Mouse (Mus musculus): ENCODE results near the gene Grid2ip. TPM values are rescaled to one million over a fixed set of nuclear protein-coding genes. Genes with fewer than 3 reads are reported as not detected.
A peak's percentile ranks its signal among the peaks of the same experiment; 100 is the strongest.
"Not testable (repeated sequence)": the region's sequence is repeated elsewhere in the genome, so short reads cannot be mapped to it uniquely, and the experiment has no call there.

The Grid2ip gene
- polyA plus RNA-seq, 1 experiment from 2014 or later = 0.07 TPM

DNA sequence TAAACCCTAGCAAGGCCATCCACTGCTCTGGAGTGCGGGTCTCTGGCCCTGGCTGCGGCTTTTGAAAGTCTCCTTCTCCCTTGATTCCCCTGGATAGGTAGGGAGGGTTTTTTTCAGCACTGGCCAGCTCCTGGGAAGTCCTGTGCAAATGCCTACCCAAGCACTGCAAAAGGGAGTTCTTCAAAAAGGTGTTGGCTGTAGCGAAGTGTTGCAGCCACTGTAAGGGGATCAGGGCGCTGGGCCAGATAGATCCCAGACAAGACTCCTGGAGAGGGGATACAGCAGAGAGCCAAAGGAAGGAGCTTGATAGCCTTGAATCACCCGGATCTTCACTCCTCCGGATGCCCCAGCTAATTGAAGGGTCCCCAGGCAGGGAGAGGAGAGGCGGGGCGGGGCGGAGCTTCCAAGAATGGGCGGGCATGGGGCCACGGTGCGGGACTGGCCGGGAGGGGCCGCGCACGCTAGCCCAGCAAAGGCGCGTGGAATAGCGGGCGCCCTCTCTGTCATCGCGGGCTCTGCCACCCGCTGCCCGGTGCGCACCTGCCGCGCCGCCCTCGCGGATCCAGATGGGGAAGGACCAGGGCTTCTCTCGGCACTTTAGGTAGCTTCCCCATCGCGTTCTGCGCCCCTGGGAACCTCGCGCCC lies 12.6 kb downstream of the Grid2ip start:
- under 1% methylated on average over 36 of the region's 36 CpGs for WGBS
- Histone ChIP-seq H3K4me3 (peak overlapping the region; percentile 20; the same call in 1 of the 2 replicates), H3K9ac (no peak overlapping the region), H3K27ac (no peak overlapping the region), H3K9me3 (no peaks in the 10 kb centered on the region), H3K4me1 (peaks cover 11% of the 10 kb centered on the region), H3K36me3 (no peaks in the 10 kb centered on the region), H3K27me3 (peaks cover 90% of the 10 kb centered on the region), H3K4me2 (peak overlapping the region; percentile 44)
- ATAC-seq (ENCODE audit: borderline replicate concordance, extremely low read depth, low FRiP score, low TSS enrichment) = no peak

DNA sequence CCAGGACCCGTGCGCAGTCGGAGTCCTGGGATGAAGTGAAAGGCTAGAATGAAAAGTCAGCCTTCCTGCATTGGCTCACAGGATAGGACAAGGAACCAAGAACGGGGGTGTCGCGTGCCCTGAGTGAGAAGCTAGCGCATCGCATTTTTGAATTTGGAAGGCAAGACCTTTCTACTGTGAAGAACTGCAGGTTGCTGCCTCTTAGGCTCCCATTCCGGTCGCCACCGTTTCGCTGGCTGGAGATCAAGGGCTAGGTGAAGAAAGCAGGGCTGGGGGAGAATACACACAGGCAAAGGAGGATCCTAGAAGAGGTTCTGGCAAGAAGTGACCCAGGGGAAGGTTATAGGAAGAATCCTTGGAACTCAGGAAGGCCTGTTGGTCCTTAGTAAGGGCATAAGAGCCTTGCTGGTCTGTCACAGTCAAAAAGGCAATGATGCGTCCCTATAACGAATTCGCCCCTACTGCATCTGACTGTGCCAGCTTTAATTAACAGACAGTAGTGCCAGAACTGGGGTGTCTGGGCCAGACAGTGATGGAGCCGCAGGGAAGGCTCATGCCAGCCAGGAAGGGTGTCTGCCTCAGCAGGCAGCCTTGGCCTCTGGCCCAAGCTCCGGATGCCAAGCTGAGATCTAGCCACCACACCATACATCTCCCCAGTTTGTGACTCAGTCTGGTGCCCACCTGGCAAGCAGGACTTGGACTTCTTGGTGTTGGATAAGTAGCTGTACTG lies 13.4 kb downstream of the Grid2ip start:
- no peak overlapping the region for H3K4me3 ChIP-seq
- WGBS = 25% methylated on average over 17 of the region's 17 CpGs
- peaks cover 90% of the 10 kb centered on the region for H3K27me3 ChIP-seq
- H3K36me3 ChIP-seq = no peaks in the 10 kb centered on the region
- H3K9me3 ChIP-seq = no peaks in the 10 kb centered on the region
- no peak overlapping the region for H3K9ac ChIP-seq
- H3K27ac ChIP-seq = no peak overlapping the region
- no peak for ATAC-seq (ENCODE audit: borderline replicate concordance, extremely low read depth, low FRiP score, low TSS enrichment)
- H3K4me2 ChIP-seq = peak overlapping the region; percentile 44; the same call in 1 of the 2 replicates
- peaks cover 14% of the 10 kb centered on the region for H3K4me1 ChIP-seq

DNA sequence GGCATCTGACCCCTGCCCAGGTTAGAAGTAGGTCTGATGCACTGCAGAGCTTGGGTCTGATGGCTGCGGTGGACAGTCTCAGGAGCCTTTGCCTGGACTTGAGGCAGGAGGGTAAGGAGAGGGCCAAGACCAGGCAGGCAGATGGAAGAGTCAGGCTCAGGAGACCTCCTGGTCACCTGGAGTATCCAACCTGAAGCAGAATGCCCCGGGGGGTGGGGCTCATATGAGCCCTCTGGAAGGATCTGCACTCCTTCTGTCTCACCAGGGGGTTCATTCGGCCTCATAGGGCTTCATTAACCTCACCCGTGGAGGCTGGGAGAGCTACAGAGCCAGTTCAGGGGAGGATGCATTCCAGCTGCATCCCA lies 14.0 kb downstream of the Grid2ip start:
- no peak overlapping the region for H3K9ac ChIP-seq
- peaks cover 14% of the 10 kb centered on the region for H3K4me1 ChIP-seq
- WGBS = 59% methylated on average over 4 of the region's 4 CpGs
- H3K27me3 ChIP-seq = peaks cover 87% of the 10 kb centered on the region
- no peak overlapping the region for H3K4me3 ChIP-seq
- H3K9me3 ChIP-seq = no peaks in the 10 kb centered on the region
- no peak overlapping the region for H3K4me2 ChIP-seq
- no peaks in the 10 kb centered on the region for H3K36me3 ChIP-seq
- no peak for ATAC-seq (ENCODE audit: borderline replicate concordance, extremely low read depth, low FRiP score, low TSS enrichment)
- no peak overlapping the region for H3K27ac ChIP-seq

DNA sequence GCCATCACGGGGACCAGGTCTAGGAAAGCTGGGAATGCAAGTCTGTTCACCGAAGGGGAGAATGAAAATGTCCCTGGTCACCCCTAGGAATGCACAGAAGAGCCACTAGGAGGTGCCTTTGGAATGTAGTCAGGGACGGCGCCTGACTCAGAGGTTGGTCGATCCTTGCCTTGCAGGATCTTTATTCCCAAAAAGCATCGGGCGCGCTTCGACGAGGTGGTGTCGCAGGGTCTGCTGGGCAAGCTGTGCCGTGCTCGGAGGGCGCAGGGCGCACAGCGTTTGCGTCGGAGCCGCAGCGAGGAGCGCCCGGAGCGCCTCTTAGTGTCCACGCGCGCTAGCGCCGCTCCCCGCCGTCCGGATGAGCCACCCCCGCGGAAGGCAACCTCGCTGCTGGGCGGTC lies 15.7 kb downstream of the Grid2ip start:
- H3K36me3 ChIP-seq = no peaks in the 10 kb centered on the region
- no peak for ATAC-seq (ENCODE audit: borderline replicate concordance, extremely low read depth, low FRiP score, low TSS enrichment)
- H3K9ac ChIP-seq = 0 out of 2 replicates have a peak overlapping the region, but pooled peaks have one; percentile 27
- H3K4me3 ChIP-seq = peak overlapping the region; percentile 32
- H3K9me3 ChIP-seq = no peaks in the 10 kb centered on the region
- peaks cover 80% of the 10 kb centered on the region for H3K27me3 ChIP-seq
- peak overlapping the region; percentile 69 for H3K4me2 ChIP-seq
- under 1% methylated on average over 35 of the region's 35 CpGs for WGBS
- H3K4me1 ChIP-seq = peaks cover 14% of the 10 kb centered on the region
- H3K27ac ChIP-seq = no peak overlapping the region

DNA sequence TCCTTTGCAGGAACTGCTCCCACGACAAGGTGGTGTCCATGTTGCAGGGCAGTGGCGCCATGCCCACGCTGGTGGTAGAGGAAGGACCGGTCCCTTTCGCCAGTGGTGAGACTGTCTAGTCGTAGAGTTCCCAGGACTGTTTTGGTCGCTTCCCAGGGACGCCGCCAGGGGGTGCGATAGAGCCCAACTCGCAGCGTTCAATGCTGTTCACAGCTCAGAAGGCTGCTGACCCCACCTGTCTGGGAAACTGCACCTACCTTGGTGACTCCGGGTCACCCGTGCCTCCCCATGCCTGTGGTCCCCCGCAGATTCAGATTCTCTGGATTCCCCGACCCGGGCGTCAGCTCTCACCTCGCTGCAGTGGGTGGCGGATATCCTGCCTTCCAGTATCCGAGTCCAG lies 18.1 kb downstream of the Grid2ip start:
- peak; percentile 60; the same call in 1 of the 2 replicates for ATAC-seq (ENCODE audit: borderline replicate concordance, extremely low read depth, low FRiP score, low TSS enrichment)
- H3K4me1 ChIP-seq = peaks cover 8% of the 10 kb centered on the region
- H3K27me3 ChIP-seq = peaks cover 56% of the 10 kb centered on the region

DNA sequence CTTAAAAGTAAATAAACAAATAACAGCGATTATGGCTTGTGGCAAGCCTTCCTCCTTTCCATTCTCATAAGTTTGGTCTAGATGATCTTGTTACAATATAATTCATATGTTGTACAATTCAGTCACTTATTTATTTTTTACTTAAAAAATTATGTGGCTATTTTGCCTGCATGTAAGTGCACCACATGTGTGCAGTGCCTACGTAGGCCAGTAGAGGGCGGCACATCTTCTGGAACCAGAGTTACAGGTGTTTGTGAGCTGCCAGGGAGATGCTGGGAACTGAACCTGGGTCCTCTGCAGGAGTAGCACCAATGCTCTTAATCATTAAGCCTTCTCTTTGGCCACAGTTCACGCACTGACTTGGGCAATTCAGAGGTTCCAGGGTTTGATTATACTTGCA lies 19.0 kb downstream of the Grid2ip start:
- Histone ChIP-seq H3K27me3 (peaks cover 47% of the 10 kb centered on the region), H3K36me3 (no peaks in the 10 kb centered on the region), H3K4me1 (peaks cover 8% of the 10 kb centered on the region), H3K9me3 (no peaks in the 10 kb centered on the region), H3K9ac (no peak overlapping the region), H3K4me3 (no peak overlapping the region), H3K27ac (no peak overlapping the region), H3K4me2 (no peak overlapping the region)
- ATAC-seq (ENCODE audit: borderline replicate concordance, extremely low read depth, low FRiP score, low TSS enrichment) = no peak
- 77% methylated on average over 4 of the region's 4 CpGs for WGBS

More for the DNA sequence above, 18.1 kb downstream of the Grid2ip start:
- no peak overlapping the region for H3K9ac ChIP-seq
- H3K4me2 ChIP-seq = peak overlapping the region; percentile 50
- WGBS = 12% methylated on average over 21 of the region's 21 CpGs
- H3K9me3 ChIP-seq = no peaks in the 10 kb centered on the region
- H3K36me3 ChIP-seq = no peaks in the 10 kb centered on the region
- peak overlapping the region; percentile 23 for H3K4me3 ChIP-seq
- H3K27ac ChIP-seq = no peak overlapping the region

DNA sequence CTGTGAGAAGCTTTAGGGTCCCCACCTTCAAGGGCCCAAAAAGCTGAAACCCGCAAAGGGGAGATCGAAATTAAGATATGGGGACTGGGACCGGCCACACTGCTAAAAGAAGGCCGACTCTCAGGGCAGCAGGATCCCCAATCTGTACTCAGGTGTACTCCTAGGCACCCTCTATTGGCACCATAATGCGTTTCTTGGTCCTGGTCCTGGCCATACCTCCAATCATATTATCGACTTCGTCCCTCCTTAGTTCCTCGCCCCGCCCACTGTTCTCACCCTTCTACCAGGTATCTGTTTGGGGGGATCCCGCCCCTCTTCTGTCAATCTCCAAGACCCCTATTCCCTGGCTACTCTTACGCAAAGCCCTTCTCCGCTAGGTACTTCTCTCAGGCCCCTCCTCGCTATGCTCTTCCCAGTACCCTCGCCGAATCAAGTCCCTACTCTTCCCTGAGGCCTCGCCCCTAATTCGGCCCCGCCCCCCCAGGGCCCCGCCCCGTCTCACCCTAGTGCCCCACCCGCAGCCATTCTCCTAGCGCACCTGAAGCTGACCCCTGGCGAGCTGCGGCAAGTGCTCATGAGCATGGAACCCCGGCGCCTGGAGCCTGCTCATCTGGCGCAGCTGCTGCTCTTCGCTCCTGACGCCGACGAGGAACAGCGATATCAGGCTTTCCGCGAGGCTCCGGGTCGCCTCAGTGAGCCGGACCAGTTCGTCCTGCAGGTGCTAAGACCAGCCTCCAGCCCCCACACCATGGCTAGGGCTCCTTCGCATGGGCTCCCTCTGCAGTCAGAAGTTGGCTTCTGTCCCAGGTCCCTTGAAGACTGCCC lies 29.9 kb downstream of the Grid2ip start:
- Histone ChIP-seq H3K4me1 (peaks cover 11% of the 10 kb centered on the region; the same call in 1 of the 2 replicates), H3K36me3 (no peaks in the 10 kb centered on the region), H3K9me3 (no peaks in the 10 kb centered on the region), H3K4me2 (peak overlapping the region; percentile 72), H3K4me3 (peak overlapping the region; percentile 34), H3K27me3 (peaks cover 34% of the 10 kb centered on the region), H3K27ac (no peak overlapping the region), H3K9ac (no peak overlapping the region)
- peak; percentile 77; the same call in 1 of the 2 replicates for ATAC-seq (ENCODE audit: borderline replicate concordance, extremely low read depth, low FRiP score, low TSS enrichment)
- 8% methylated on average over 39 of the region's 39 CpGs for WGBS

DNA sequence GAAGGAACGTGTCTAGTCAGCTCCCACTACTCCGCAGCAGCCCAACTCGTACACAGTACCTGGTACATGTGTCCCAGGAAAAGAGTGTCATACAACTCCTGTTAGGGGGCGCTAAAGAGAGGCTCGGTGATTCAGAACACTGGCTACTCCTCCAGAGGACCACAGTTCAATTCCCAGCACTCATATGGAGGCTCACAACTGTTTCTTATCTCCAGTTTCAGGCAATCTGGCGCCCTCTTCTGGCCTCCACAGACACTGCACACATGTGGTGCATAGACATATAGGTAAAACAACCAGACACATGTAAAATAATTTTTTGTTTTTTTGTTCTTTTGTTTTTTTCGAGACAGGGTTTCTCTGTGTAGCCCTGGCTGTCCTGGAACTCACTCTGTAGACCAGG lies 37.0 kb downstream of the Grid2ip start:
- H3K4me2 ChIP-seq = no peak overlapping the region
- H3K36me3 ChIP-seq = no peaks in the 10 kb centered on the region
- no peaks in the 10 kb centered on the region for H3K27me3 ChIP-seq
- no peak overlapping the region for H3K4me3 ChIP-seq
- no peaks in the 10 kb centered on the region for H3K4me1 ChIP-seq
- no peak overlapping the region for H3K27ac ChIP-seq
- H3K9ac ChIP-seq = no peak overlapping the region
- H3K9me3 ChIP-seq = no peaks in the 10 kb centered on the region
- no peak for ATAC-seq (ENCODE audit: borderline replicate concordance, extremely low read depth, low FRiP score, low TSS enrichment)
- 75% methylated on average over 7 of the region's 7 CpGs for WGBS

DNA sequence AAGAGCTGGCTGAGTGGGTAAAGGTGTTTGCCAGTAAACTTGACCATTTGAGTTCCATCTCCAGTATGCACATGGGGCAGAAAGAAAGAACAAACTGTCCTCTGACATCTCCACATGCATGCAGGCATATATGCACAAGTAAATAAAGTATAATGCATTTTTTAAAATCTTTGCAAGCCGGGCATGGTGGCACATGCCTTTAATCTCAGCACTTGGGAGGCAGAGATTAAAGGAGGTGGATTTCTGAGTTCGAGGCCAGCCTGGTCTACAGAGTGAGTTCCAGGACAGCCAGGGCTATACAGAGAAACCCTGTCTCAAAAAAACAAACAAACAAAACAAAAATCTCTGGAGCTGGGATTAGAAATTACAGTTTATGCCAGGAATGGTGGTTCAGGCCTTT lies 37.8 kb downstream of the Grid2ip start:
- WGBS = 82% methylated on average over 2 of the region's 2 CpGs
- not testable (repeated sequence) for H3K9ac ChIP-seq; H3K27ac ChIP-seq; H3K4me3 ChIP-seq; H3K4me2 ChIP-seq; H3K27me3 ChIP-seq; H3K9me3 ChIP-seq; ATAC-seq (ENCODE audit: borderline replicate concordance, extremely low read depth, low FRiP score, low TSS enrichment); H3K4me1 ChIP-seq; H3K36me3 ChIP-seq

DNA sequence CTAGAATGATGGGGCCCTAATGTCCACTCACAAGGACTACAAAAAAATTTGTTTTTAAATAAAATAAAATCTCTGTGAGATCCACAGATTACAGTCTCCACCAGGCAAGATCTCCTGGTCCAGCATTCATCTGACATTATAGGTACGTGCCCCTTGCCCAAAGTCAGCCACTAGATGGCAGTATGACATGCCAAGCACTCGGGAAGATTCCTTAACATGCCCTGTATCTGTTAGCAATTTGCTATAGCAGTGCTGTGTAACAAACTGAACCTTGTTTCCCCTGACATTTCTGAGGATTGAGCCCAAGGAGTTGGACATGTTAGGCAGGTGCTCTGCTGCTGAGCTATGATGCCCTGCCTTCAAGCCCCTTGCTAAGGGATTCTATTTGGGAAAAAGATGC lies 38.5 kb downstream of the Grid2ip start:
- Histone ChIP-seq H3K27ac (no peak overlapping the region), H3K27me3 (no peaks in the 10 kb centered on the region), H3K9ac (no peak overlapping the region), H3K4me3 (no peak overlapping the region), H3K9me3 (no peaks in the 10 kb centered on the region), H3K36me3 (no peaks in the 10 kb centered on the region), H3K4me2 (no peak overlapping the region), H3K4me1 (no peaks in the 10 kb centered on the region; the same call in 1 of the 2 replicates)
- WGBS = 48% methylated on average over 2 of the region's 2 CpGs
- no peak for ATAC-seq (ENCODE audit: borderline replicate concordance, extremely low read depth, low FRiP score, low TSS enrichment)

DNA sequence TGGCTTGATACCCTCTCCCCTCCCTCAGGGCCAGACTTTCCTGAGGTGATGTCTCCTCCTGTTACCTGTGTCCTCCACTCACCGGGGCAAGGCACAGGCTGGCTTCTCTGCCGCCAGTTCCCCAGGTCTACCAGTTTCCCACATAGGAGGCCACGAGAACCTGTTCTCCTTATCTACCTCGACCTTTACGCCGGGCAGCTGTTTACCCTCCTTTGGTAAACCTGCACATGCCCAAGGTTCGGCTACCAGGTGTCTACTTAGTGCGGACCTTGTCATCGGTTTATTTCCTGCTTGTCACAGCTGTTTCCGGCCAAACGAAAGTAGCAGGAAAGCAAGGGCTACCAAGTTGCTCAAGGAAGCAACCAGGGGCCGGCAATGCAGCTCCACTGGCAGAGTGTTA lies 43.4 kb downstream of the Grid2ip start:
- peaks cover 20% of the 10 kb centered on the region for H3K4me1 ChIP-seq
- H3K4me2 ChIP-seq = no peak overlapping the region
- peaks cover 1% of the 10 kb centered on the region; the same call in 1 of the 2 replicates for H3K36me3 ChIP-seq
- H3K27me3 ChIP-seq = no peaks in the 10 kb centered on the region
- no peak for ATAC-seq (ENCODE audit: borderline replicate concordance, extremely low read depth, low FRiP score, low TSS enrichment)
- 71% methylated on average over 12 of the region's 12 CpGs for WGBS
- no peaks in the 10 kb centered on the region for H3K9me3 ChIP-seq
- H3K27ac ChIP-seq = no peak overlapping the region
- no peak overlapping the region for H3K9ac ChIP-seq
- no peak overlapping the region for H3K4me3 ChIP-seq
